Mouse (Mus musculus) mouse embryonic stem cell (cell line): ENCODE results near the gene Olfr1174-ps.

Experiments
- in situ Hi-C, 2 experiments: fragments of 300-500 bp; cut with MboI; formaldehyde crosslinking; loops; 1 replicate in 1 of 2; 3 replicates in 1 of 2; pipeline ENCODE4 v1.14.3; 2019 to 2020; ENCODE audit warnings: low sequenced_read_pairs in 2 of 2, low pct_unique_long_range_greater_than_20kb in 1 of 2, mixed read lengths in 1 of 2; ENCODE audit not compliant: unreplicated experiment in 1 of 2

Gene Olfr1174-ps

GRCm38 (mm10) chr2:88315035-88315434 lies at the start of gene Olfr1174-ps:
TSS of gene Olfr1174-ps (minus strand) at chr2:88315135.
- in situ Hi-C loops = no loop called here

DNA sequence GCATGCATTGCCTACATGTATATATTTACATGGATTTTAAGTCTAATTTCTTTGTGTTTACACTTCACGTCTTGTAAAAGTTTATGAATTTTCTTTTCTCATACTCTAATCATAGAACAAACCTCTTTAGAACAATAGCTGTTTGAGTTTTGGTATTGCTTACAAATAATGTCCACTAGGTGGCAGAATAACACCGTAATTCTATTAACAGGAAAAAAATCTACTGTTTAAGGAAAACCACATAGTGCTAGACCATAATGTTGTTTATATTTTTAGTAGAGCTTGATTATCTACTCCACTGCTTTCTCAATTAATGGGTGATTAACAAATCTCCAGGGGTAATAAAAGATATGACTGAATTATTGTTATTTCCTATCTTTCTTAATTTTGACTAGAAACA lies 41.4 kb upstream of the Olfr1174-ps start:
- in situ Hi-C loops = no loop called here

- in situ Hi-C loops = no loop called here
Measured at GRCm38 (mm10) chr2:88346392-88346791, 31.5 kb upstream of the Olfr1174-ps start, which contains the start of gene Olfr1177-ps. TSS of gene Olfr1177-ps (minus strand) at chr2:88346492.

DNA sequence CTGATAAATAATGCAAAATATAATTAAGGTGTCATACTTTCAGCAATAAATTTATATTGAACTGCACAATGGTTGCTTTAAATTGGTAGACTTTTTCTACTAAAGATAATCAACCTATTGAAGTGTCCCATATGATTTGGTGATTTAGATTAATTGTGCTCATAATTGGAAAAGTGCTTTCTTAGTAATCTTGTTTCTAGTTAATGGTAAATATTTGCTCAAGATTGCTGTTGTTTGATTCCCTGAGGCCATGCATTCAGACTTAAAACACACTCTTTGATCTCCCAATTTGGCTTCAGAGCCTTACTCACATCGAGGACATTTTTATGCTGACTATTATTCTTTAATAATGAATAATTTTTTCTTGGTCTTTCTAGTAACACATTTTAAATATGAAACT lies 21.5 kb upstream of the Olfr1174-ps start, which contains the start of gene Olfr1176:
TSS of gene Olfr1176 (plus strand) at position 301 of the 400 bp plus-strand sequence.
- in situ Hi-C loops = no loop called here

DNA sequence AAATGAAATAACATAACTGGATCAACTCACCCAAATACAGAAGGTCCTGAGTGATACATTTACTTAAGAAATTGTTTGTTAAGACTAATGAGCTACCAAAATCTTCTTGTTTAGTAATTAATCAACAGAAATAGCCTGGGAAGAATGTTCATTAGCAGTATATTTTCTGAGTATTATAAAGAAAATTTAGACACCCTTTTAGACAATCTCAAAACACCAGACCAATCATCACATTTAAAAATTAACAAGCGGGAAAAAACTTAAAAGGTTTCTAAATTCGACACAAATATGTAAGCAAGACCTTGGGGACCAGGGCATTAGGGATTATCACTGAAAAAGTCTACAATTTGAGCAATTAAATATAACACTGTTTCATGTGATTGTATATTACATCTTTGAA lies 12.2 kb upstream of the Olfr1174-ps start, which contains the start of gene Olfr1175-ps:
TSS of gene Olfr1175-ps (minus strand) at position 101 of the 400 bp plus-strand sequence.
- in situ Hi-C loops = no loop called here

DNA sequence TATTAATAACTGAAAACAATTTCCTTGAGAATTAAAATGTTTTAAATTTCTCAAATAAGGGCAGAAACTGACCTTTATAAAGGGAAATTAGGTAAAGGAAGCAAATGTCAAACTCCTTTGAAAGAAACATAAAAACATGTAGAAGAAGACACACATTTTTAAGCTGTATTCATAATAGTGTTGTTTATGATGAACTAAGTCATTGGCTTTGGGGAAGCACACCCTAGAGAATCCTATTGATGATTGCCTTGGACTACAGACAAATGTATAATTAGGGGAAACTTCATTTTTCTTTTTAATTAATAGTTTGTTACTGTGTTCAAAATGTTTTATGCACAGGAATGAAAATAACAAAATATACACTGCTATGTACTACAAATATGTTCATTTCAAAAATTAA lies 35.2 kb downstream of the Olfr1174-ps start, which contains the start of gene Olfr1173:
TSS of gene Olfr1173 (minus strand) at position 101 of the 400 bp plus-strand sequence.
- in situ Hi-C loops = no loop called here
